Mouse (Mus musculus): ENCODE measurements around the gene Actr10.

DNA sequence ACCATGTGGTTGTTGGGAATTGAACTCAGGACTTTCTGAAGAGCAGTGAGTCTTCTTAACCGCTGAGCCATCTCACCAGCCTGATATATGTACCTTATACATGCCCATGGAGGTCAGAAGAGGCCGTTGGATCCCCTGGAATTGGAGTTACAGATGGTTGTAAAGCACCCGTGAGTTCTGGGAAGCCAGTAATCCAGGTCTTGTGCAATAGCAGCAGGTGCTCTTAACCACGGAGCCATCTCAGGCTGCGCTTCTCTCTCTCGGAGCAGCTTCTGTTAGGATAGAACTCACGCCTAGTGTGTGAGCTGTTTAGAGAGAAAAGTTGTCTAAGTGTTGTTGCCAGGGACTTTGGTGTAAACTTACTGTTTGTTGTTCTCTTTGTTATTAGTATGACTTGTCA, 40.7 kb downstream of the Actr10 start:
- TF ChIP-seq POLR2A (IDR thresholded peaks at IDR 0.05; ENCODE audit: low read depth, low read length) (no peak), CTCF (IDR thresholded peaks at IDR 0.05; ENCODE audit: extremely low read depth, insufficient read depth, insufficient read length, insufficient replicate concordance) (no peak)
